Mouse (Mus musculus): ENCODE data around the gene Olfr395.
"Not testable (repeated sequence)": the region's sequence is repeated elsewhere in the genome, so short reads cannot be mapped to it uniquely, and the experiment has no call there.

The Olfr395 gene

GRCm38 (mm10) chr11:73909199-73909598 lies at the start of gene Olfr395:
Olfr395 (minus strand) TSS chr11:73909299.
- DNase-seq (ENCODE audit: low spot score in 2 of 2) = not testable (repeated sequence)

GRCm38 (mm10) chr11:73936377-73936776 lies 27.3 kb upstream of the Olfr395 start, which contains the start of gene Olfr23:
Olfr23 (plus strand) TSS chr11:73936677.
- DNase-seq (ENCODE audit: low spot score in 2 of 2) = no peak

- DNase-seq (ENCODE audit: low spot score in 2 of 2) = no peak
Observed at GRCm38 (mm10) chr11:73890671-73891070, 18.4 kb downstream of the Olfr395 start, which contains the start of gene Olfr394. Olfr394 (minus strand) TSS chr11:73890771.
